Mouse (Mus musculus) midbrain, embryonic 16.5 days (tissue): ENCODE measurements around the gene Zfp775. TPM values are rescaled to one million over a fixed set of nuclear protein-coding genes. Genes with fewer than 3 reads are reported as not detected.
"Not testable (repeated sequence)": the region's sequence is repeated elsewhere in the genome, so short reads cannot be mapped to it uniquely, and the experiment has no call there.

Source experiments
- ATAC-seq: fragments of 200-750 bp; cut with Nextera tagmentation; 2 replicates; pipeline ENCODE4 v1.8.0; 2017; ENCODE audit warnings: moderate TSS enrichment
- H3K27ac ChIP-seq: fragments of 300-500 bp; sonication (generic); 2 replicates; pipeline ENCODE4 v1.5.1; 2014; ENCODE audit warnings: mild to moderate bottlenecking, low read length, mixed read lengths
- H3K27me3 ChIP-seq: fragments of 300-500 bp; sonication (generic); 2 replicates; pipeline ENCODE4 v1.6.1; 2014; ENCODE audit warnings: low read depth, low read length, mixed read lengths; ENCODE audit not compliant: control insufficient read depth, insufficient read depth
- H3K36me3 ChIP-seq: fragments of 300-500 bp; sonication (generic); 2 replicates; pipeline ENCODE4 v1.6.1; 2014; ENCODE audit warnings: mild to moderate bottlenecking, low read length, moderate library complexity, mixed read lengths; ENCODE audit not compliant: control insufficient read depth, insufficient read depth
- H3K4me1 ChIP-seq: fragments of 300-500 bp; sonication (generic); 2 replicates; pipeline ENCODE4 v1.6.1; 2014; ENCODE audit warnings: mild to moderate bottlenecking, low read length, mixed read lengths; ENCODE audit not compliant: control insufficient read depth, insufficient read depth
- H3K4me2 ChIP-seq: fragments of 300-500 bp; sonication (generic); 2 replicates; pipeline ENCODE4 v1.6.1; 2014; ENCODE audit warnings: mild to moderate bottlenecking, low read length, mixed read lengths
- H3K4me3 ChIP-seq: fragments of 300-500 bp; sonication (generic); 2 replicates; pipeline ENCODE4 v1.5.1; 2014; ENCODE audit warnings: low read depth, mild to moderate bottlenecking, low read length, moderate library complexity, mixed read lengths
- H3K9ac ChIP-seq: fragments of 300-500 bp; sonication (generic); 2 replicates; pipeline ENCODE4 v1.6.1; 2014; ENCODE audit warnings: low read depth, low read length, mixed read lengths
- H3K9me3 ChIP-seq: fragments of 300-500 bp; sonication (generic); replicated peaks from 2 replicates; pipeline ENCODE4 v1.6.1; 2014; ENCODE audit warnings: mild to moderate bottlenecking, low read length, mixed read lengths; ENCODE audit not compliant: control insufficient read depth, poor library complexity, severe bottlenecking
- WGBS: fragments of 180-500 bp; shearing (Covaris S2); extraction: QIAGEN DNeasy Blood & Tissue Kit; methylation state at CpG from one replicate; pipeline ENCODE4 v1.1.7; 2014; 5-methylcytosine and 5-hydroxymethylcytosine counted together
- polyA plus RNA-seq: library from polyadenylated mRNA; unstranded; fragments of >200 nt; fragmentation: Nextera tagmentation; extraction: Ambion mirVana; gene quantifications from 2 replicates; pipeline ENCODE4 v1.2.1, GENCODE M21; 2015

Gene Zfp775
- polyA plus RNA-seq, 1 experiment from 2014 or later = 14.1 TPM

DNA sequence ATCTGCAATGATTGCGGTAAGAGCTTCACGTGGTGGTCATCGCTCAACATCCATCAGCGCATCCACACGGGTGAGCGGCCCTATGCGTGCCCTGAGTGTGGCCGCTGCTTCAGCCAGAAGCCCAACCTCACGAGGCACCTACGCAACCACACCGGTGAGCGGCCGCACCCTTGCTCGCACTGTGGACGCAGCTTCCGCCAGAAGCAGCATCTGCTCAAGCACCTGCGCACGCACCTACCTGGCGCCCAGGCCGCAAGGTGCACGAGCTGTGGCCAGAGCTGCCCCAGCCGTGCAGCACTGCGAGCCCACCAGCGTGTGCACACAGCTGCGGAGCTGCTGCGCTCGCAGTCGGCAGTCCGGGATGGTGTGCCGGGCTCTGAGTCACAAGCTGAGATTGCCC lies 18.2 kb downstream of the Zfp775 start:
- Histone ChIP-seq H3K36me3 (peaks cover 16% of the 10 kb centered on the region), H3K27me3 (no peaks in the 10 kb centered on the region), H3K4me2 (no peak overlapping the region), H3K9me3 (no peaks in the 10 kb centered on the region), H3K4me3 (no peak overlapping the region), H3K9ac (no peak overlapping the region), H3K4me1 (no peaks in the 10 kb centered on the region), H3K27ac (no peak overlapping the region)
- no peak for ATAC-seq
- 94% methylated on average over 30 of the region's 30 CpGs for WGBS

DNA sequence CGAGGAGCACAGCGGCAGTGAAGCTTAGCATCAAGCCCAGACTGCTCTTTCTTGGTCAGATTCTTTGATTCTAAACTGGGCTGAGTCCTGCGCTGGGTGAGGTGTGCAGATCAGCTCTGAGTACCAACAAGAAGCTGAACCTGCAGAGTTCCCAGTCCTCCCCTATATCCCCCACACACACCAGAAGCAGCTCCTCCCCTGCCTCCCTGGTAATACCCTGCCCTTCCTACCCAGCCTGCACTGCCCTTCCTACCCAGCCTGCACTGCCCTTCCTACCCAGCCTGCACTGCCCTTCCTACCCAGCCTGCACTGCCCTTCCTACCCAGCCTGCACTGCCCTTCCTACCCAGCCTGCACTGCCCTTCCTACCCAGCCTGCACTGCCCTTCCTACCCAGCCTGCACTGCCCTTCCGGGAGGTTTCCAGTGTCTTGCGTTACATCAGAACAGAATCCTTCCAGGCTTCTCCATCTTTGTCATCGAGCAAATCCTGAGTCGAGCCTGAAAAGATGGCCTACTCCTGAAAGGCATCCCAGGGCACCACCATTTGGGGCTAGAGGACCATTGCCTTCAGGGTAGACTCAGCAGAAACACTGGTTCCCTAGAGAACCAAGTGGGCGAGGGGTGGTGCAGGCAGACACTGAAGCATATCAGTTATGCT lies 20.5 kb downstream of the Zfp775 start:
- not testable (repeated sequence) for ATAC-seq, H3K27ac ChIP-seq, H3K4me3 ChIP-seq, H3K27me3 ChIP-seq, H3K9me3 ChIP-seq, H3K4me1 ChIP-seq, H3K4me2 ChIP-seq, H3K9ac ChIP-seq
- 88% methylated on average over 8 of the region's 8 CpGs for WGBS
- peaks cover 16% of the 10 kb centered on the region for H3K36me3 ChIP-seq

DNA sequence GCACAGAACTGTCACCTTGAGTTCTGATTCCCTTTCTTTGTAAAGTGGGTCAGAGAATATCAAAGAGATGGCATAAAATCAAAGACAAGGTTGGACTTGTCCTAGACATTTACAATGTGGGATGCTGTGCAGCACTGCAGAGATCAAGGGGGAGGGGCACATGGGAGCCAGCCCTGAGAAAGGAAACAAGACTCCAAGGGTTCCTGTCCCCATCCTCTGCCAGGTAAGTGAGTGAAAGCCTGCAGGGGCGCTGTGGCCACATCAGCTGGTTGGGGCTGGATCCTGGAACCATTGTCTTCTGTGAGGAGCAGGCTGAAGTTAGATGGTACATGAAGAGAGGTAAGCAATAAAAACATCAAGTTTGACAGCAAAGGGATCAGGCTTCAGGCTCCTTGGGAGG lies 21.6 kb downstream of the Zfp775 start:
- no peak for ATAC-seq
- no peak overlapping the region for H3K27ac ChIP-seq
- peaks cover 16% of the 10 kb centered on the region for H3K36me3 ChIP-seq
- 33% methylated on average over 1 of the region's 1 CpGs for WGBS
- H3K9me3 ChIP-seq = no peaks in the 10 kb centered on the region
- no peak overlapping the region for H3K9ac ChIP-seq
- no peak overlapping the region for H3K4me3 ChIP-seq
- H3K27me3 ChIP-seq = peaks cover 5% of the 10 kb centered on the region
- peaks cover 8% of the 10 kb centered on the region for H3K4me1 ChIP-seq
- no peak overlapping the region for H3K4me2 ChIP-seq

DNA sequence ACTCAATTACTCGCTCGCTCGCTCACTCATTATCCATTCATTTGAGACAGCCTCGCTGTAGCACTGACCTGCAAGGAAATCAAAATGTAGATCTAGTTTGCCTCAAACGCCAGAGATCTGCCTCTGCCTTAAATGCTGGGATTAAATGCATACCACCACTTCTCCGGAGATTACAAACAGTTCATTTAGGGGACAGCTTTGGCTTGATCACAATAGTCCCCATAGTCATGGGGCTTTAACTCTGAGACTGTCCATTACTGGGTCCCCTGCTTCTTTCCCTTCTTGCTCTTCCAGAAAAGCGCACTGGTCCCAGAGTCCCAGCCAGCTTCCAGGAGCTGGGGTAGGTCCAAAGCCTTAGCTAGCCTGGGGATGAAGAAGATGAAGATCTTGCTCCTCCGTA lies 24.6 kb downstream of the Zfp775 start, which contains the start of gene AI854703:
Gene AI854703 (plus strand): TSS at position 301 of the 400 bp plus-strand sequence.
- no peak within 1 kb of the TSS for H3K27ac ChIP-seq
- H3K27me3 ChIP-seq = peaks cover 5% of the 10 kb centered on the region
- H3K4me2 ChIP-seq = peak within 1 kb of the TSS; percentile 82
- no peak for ATAC-seq
- peak within 1 kb of the TSS; percentile 51 for H3K4me3 ChIP-seq
- no peaks in the 10 kb centered on the region for H3K36me3 ChIP-seq
- no peaks in the 10 kb centered on the region for H3K9me3 ChIP-seq
- H3K9ac ChIP-seq = peak within 1 kb of the TSS; percentile 74
- peaks cover 17% of the 10 kb centered on the region for H3K4me1 ChIP-seq
- 22% methylated on average over 8 of the region's 8 CpGs for WGBS

DNA sequence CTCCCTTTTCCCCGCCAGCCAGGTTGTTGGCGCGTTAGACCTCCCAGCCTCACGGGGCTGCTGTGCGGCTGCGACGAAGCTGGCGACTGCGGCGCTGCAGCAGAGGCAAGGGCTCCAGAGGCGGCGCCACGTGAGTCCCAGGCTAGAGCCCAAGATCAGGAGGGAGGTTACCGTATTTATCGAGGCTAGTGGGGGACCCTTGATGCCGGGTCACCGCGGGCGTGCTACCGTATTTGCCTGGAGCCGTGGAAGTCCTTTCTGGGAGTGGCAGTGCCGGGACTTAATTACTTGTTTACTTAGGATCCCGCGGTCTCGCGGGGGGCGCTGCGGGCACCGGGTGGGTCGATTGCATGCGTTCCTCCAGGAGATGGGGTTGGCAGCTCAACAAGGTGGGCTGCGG lies 25.1 kb downstream of the Zfp775 start:
- Histone ChIP-seq H3K9ac (peak overlapping the region; percentile 74), H3K27ac (no peak overlapping the region), H3K36me3 (no peaks in the 10 kb centered on the region), H3K27me3 (peaks cover 5% of the 10 kb centered on the region), H3K4me1 (peaks cover 17% of the 10 kb centered on the region), H3K4me3 (peak overlapping the region; percentile 51), H3K9me3 (no peaks in the 10 kb centered on the region), H3K4me2 (peak overlapping the region; percentile 82)
- WGBS = under 1% methylated on average over 32 of the region's 32 CpGs
- ATAC-seq = peak; percentile 46

DNA sequence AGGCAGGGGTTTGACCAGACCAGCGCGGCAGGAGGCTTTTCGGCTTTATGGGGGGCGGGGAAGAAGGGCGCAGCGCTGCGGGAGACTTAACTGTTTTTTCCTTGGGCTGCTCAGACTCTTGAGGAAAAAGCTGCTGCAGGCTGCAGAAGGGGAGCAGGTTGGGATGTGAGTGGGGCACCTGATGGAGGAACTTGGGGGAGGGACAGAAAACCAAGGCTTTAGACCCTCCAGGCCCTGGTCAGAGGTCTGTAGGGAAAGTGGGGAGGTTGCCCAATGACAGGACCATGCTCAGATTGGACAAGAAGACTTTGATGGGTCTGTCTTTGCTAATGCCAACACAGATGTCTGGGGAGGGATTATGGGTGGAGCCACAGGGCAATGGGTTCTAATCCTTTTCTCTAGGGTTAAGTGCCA lies 25.7 kb downstream of the Zfp775 start:
- H3K9me3 ChIP-seq = no peaks in the 10 kb centered on the region

DNA sequence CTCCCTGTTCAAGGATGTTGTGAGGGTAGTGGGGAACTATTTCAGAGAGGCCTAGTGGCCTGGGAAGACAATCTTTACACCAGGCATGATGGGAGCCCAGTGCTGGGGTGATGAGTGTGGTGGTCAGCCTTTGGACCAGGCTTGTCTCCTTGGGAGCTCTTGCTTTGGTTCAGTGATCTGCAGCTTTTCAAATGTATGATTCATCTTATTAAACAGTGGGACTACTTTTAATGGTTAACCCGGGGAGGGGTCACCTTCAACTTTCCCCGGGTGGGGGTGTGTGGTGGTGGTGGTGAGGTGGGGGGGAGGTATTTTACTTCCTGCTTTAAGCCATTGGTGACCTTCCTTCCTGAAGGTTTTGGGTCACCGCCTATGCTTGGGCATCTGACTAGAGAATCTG lies 26.5 kb downstream of the Zfp775 start:
- H3K9ac ChIP-seq = 0 out of 2 replicates have a peak overlapping the region, but pooled peaks have one; percentile 76
- 82% methylated on average over 3 of the region's 3 CpGs for WGBS
- no peak for ATAC-seq
- H3K36me3 ChIP-seq = no peaks in the 10 kb centered on the region
- peaks cover 5% of the 10 kb centered on the region for H3K27me3 ChIP-seq
- H3K4me3 ChIP-seq = no peak overlapping the region
- no peak overlapping the region for H3K27ac ChIP-seq
- H3K4me1 ChIP-seq = peaks cover 17% of the 10 kb centered on the region
- no peaks in the 10 kb centered on the region for H3K9me3 ChIP-seq
- H3K4me2 ChIP-seq = peak overlapping the region; percentile 79; the same call in 1 of the 2 replicates

More for the DNA sequence above, 25.7 kb downstream of the Zfp775 start:
- peak overlapping the region; percentile 82 for H3K4me2 ChIP-seq
- H3K9ac ChIP-seq = peak overlapping the region; percentile 74
- ATAC-seq = no peak
- H3K27ac ChIP-seq = no peak overlapping the region
- peaks cover 5% of the 10 kb centered on the region for H3K27me3 ChIP-seq
- H3K4me3 ChIP-seq = peak overlapping the region; percentile 51
- H3K36me3 ChIP-seq = no peaks in the 10 kb centered on the region
- WGBS = 0% methylated on average over 7 of the region's 7 CpGs
- H3K4me1 ChIP-seq = peaks cover 17% of the 10 kb centered on the region

DNA sequence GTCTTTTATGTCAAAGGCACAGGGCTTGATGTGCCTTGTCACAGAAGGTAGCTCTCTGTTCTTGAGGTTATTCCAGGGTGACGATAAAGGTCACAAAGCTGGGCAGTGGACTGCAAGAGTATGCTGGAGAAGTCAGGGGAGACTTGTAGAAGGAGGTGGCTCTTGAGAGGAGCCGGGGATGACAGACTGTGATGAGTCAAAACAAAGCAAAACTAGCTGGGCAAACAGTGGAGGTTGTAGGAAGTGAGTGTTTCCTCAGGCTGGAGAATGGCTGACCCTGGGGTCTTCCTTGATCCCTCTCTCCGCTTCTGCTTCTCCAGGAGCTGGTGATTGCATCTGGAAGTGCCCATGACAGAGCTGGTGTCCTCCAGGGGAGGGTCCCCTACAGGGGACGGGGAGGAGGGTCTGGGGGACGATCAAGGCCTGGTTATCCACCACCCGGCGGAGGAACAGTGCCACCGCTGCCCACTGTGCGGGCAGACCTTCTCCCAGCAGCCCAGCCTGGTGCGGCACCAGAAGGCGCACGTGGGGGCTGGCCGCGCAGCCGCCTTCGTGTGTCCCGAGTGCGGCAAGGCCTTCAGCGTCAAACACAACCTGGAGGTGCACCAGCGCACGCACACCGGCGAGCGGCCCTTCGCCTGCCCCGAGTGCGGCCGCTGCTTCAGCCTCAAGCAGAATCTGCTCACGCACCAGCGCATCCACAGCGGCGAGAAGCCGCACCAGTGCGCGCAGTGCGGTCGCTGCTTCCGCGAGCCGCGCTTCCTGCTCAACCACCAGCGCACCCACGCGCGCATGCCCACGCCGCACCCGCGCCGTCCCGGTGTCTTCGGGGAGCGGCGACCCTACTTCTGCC lies 27.2 kb downstream of the Zfp775 start:
- no peaks in the 10 kb centered on the region for H3K9me3 ChIP-seq
- peaks cover 5% of the 10 kb centered on the region for H3K27me3 ChIP-seq
- peak overlapping the region; percentile 59 for H3K27ac ChIP-seq
- peak overlapping the region; percentile 79 for H3K4me2 ChIP-seq
- peak; percentile 73 for ATAC-seq
- H3K4me1 ChIP-seq = peaks cover 17% of the 10 kb centered on the region
- 4% methylated on average over 54 of the region's 54 CpGs for WGBS
- H3K4me3 ChIP-seq = peak overlapping the region; percentile 48
- H3K9ac ChIP-seq = peak overlapping the region; percentile 76
- H3K36me3 ChIP-seq = no peaks in the 10 kb centered on the region

DNA sequence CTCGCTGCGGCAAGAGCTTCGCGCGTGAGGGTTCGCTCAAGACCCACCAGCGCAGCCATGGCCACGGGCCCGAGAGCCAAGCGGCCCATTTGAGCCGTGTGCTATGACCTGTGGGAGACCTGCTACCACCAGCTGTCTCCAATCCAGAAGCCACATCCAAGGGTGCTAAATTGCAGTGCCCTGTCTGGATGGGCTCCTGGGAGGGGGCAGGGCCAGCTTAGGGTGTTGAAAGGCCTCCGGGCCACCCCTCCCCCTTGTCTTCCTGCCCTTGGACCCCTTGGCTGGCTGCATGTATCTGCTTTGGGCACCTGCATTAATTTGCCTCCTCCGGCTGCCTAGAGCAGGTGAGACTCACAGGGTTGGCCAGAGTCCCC lies 27.8 kb downstream of the Zfp775 start:
- peak overlapping the region; percentile 76 for H3K9ac ChIP-seq
- H3K36me3 ChIP-seq = no peaks in the 10 kb centered on the region
- peaks cover 17% of the 10 kb centered on the region for H3K4me1 ChIP-seq
- peak overlapping the region; percentile 79 for H3K4me2 ChIP-seq
- no peaks in the 10 kb centered on the region for H3K9me3 ChIP-seq
- H3K4me3 ChIP-seq = peak overlapping the region; percentile 48
- H3K27ac ChIP-seq = peak overlapping the region; percentile 59
- H3K27me3 ChIP-seq = peaks cover 5% of the 10 kb centered on the region
- ATAC-seq = peak; percentile 29
- WGBS = 14% methylated on average over 13 of the region's 13 CpGs
